Mouse (Mus musculus): ENCODE measurements around the gene Pglyrp1.

- TF ChIP-seq CTCF (IDR thresholded peaks at IDR 0.05; ENCODE audit: low read depth) (no peak), EP300 (optimal IDR thresholded peaks at IDR 0.05) (no peak)
These were observed 38.7 kb downstream of the Pglyrp1 start for GRCm38 (mm10) chr7:18909797-18910196.
